Mouse (Mus musculus) kidney, adult 8-10 months (tissue): ENCODE measurements around the gene Wscd2.

Experiments used
- DNase-seq, 2 experiments: peaks; one replicate each; pipeline ENCODE4 v3.0.0; 2022

The Wscd2 gene

DNA sequence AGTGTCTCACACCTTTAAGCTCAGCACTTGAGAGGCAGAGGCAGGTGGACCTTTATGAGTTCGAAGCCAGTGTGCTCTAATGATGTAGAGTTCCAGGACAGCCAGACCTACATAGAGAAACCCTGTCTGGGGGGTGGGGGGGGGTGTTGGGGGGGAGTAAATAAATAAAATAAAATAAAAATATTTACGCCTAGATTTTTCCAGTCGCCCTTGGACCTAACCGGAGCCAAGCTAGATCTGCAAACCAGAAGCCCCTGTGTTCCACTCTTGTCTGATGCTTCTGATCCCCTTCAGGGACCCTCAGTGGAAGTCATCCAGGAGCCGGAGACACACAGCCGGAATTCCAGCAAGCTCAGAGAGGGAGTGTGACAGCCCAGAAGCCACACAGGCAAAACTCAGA lies at the start of gene Wscd2:
Wscd2 (plus strand) TSS at position 301 of the 400 bp plus-strand sequence.
- DNase-seq: no peak

DNA sequence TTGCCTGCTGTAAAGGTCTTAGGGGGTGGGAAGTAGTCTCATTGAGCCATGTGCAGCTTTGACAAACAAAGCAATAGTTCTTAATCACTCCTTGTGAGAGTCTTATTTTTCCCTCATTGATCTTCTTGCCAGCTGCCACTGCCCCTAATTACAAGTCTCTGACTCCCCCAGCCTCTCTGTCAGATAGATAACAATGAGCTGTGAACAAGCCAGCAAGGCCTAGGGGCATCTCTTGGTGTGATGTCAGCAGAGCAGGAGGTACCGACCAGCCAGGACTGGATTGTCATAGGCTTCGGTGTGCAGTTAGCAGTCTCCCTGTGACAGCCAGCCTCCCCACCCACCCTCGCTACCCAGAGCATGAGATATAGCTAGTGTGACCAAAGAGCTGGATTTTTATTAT lies 48.0 kb upstream of the Wscd2 start:
- no peak for DNase-seq

DNA sequence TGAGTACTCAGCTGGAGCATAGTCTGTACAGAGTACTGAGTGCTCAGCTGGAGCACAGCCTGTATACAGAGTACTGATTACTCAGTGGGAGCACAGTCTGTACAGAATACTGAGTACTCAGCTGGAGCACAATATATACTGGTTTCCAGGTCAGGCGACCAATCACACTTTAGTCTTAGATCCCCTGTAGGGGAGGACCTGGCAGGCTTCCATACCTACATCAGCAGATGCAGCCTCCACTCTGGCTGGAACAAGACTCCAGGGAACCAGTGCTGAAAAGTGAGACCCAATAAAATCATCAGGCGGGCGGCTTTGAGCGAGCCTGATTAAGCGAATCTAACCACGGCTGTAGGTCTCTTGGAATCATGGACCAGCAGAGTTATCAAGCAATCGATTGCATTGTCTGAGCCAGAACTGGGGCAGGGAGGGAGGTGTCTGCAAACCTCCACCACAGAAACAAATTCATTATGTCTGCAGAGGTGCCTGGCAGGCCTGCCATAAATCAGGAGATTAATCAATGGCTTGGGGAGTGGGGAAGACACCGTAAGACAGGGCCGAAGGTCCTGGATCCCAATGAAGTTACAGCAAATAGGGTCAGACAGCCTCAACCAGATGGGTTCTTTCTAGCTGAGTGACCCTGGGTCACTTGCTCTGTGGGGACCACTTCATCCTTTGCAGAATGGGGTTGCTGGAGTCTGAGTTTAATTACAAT lies 42.0 kb upstream of the Wscd2 start:
- no peak for DNase-seq

DNA sequence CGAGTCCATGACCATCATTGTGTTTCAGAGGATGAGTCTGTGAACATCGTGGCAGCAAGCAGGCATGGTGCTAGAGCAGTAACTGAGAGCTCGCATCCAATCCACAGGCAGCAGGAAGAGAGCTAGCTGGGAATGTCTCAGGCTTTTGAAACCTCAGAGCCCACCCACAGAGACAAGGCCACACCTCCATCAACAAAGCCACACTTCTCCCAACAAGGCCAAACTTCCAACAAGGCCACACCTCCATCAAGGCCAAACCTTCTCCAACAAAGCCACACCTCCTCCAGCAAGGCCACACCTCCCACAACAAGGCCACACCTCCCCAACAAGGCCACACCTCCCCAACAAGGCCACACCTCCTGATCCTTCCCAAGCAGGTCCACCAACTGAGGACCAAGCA lies 40.8 kb upstream of the Wscd2 start:
- DNase-seq: no peak

DNA sequence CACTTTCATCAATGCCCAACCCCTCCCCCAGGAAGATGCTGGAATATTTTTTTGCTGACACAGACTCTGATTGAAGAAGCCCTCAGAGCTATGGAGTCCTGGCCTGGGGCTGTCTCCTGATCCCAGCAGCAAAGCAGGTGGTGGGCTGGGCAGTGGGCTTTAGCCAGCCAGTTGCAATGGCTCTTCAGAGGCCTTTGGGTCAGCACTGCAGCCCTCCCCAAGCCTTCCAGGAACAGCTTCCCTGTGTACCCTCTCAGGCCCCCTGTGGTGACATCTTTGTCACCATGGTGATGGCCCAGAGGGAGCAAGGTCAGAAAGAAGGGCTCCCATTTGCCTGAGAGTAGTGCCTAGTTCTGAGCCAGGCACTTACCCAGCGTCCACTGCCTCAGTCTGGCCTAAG lies 37.4 kb upstream of the Wscd2 start:
- no peak for DNase-seq

DNA sequence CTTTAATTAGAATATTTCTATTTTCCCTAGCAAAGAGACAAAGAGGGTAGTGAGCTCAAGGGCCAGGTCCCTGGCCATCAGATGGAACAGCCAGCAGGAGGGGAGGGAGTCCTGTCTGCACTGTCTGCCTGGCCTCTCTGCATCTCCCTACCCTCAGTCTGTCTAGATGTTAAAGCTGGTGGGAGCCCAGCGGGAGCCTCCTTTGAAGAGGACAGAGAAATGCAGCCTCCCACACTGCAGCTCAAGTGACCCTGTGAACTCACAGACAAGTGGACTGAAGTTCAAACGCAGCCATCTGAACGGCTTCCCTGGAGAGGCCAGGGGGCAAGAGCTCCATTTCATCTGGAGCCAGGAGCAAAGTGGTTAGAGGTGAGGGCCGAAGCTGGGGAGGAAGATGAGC lies 36.8 kb upstream of the Wscd2 start:
- DNase-seq: no peak

DNA sequence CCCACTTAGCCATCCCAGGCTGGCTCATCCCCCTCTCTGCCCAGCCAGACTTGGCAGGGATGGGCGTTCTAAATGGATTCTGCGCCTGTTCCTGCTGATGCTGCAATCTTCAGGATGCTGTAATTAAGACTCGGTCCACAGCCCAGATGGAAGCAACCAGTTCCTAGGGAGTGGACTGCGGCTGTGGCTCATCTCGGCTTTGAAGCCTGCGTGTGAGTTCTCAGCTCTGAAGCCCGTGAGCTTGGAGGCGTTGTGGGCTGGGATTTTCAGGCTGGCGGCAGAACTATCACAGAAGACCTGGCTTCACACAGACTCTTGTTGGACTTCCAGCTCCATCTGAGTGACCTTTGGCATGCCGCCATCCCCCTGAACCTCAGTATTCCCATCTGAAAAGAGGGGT lies 34.1 kb upstream of the Wscd2 start:
- DNase-seq: no peak

DNA sequence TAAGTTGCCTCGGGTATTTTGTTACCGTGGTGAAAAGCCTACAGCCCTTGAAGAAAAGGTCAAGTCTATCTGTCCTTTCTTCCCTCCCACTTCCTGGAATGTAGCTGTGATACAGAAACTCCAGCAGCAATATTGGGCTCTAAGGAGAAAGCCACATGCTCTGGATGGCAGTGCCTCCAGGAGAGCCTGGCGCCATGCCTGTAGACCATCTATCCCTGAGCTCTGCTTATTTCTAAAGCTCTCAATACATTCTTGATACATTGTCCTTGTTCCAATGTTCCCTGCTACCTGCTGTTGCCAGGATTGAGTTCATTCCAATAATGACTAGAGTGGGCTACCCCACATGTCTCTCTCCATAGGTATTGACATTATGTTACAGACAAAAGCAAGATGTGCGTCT lies 33.4 kb upstream of the Wscd2 start:
- no peak for DNase-seq

DNA sequence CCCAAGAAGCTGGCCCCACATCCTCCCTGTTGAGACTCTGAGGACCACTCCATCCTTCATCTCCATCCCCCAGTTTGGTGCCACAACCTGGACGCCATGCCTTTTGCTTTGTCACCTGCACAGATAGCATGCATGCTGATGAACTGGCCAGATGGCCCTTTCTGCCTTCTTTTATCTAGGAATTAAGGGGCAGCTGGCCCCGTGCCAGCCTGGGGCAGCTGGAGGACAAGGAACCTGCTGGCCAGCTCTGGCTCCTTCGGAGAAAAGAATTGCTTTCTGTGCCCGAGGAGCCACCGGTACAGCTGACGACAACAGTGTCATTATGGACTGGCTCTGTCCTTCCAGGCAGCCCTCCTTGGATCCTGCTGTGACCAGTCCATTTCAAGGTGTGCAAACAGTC lies 32.9 kb upstream of the Wscd2 start:
- no peak for DNase-seq

DNA sequence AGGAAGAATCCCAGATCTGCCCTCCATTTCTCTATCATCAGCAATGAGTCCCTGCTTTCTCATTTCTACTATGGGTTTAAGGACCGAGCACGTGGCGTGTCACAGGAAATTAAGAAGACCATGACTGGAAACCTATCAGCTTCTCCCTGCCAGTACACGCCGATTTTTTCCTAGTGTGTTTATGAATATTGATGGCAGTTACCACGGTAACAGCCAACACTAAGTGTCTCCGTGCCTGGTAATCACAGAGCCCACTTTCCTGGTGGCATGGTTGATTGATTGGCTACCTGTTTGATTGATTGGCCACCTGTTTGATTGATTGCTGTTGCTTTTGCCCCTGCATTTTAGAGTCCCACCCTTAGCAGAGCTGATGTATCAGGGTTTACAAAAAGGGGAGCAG lies 30.2 kb upstream of the Wscd2 start:
- DNase-seq: no peak

DNA sequence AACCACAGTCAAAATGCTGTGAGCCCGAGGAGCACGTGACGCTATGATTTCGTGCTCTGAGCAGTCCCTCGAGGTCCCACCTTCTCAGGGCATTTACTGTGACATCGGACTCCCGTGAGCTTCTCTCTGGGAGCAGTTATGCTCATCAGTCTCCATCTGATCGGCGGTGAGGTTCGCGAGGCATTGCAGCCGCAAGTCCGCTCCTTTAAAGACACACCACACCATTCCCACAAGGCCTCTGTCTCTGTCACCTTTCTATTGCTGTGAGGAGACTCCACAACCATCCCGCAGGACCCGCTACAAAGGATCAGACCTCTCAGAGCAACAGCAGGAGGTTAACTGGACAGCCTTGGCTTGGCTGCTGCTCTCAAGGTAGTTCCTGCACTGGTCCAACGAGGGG lies 28.6 kb upstream of the Wscd2 start:
- no peak for DNase-seq

DNA sequence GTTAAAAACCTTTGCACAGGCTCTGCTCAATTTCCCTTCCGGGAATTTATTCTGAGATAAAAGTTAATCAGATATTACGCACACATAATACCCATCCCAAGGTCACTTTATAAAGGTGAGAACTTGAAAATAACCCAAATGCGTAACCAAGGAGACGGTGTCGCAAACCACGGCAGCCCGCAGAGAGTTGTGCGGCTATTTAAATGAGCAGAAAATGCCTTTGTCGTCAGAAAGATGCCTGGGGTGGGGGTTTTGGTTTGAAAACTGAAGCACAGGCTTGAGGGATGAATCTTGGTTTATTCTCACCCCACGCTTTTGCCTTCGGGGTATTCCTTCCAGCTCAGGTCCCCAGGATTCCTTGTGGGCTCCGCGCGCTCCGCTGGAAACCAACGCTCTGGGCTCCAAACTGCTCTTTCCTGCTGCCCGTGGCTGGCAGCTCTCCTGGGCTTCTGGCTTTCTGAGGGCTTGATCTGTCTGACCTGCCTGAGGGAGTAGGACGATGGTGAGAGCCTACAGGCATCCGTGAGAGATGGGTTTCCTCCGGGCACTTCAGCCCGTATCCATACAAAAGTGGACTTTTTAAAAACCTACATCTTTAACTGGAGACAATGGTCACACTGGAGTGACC lies 28.0 kb upstream of the Wscd2 start:
- no peak for DNase-seq

DNA sequence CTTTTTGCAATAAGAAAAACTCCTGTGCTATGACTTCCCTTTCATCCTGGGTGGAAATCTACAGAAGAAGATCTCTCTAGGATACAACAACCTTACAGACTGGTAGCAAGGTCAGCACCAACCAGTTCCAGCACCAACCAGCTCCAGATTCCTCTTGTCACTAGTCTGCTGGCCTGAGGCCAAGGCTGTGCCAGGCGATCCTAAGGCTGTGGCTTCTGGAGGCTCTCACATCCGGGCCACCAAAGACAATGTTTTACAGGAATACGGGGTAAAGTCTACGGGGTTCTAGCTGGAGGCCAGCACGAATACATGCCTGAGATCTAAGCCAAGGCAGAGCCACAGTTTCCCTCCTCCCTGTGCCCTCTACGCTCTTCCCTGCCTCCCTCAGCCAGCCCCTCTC lies 25.4 kb upstream of the Wscd2 start:
- peak; percentile 71 to 75 for DNase-seq

DNA sequence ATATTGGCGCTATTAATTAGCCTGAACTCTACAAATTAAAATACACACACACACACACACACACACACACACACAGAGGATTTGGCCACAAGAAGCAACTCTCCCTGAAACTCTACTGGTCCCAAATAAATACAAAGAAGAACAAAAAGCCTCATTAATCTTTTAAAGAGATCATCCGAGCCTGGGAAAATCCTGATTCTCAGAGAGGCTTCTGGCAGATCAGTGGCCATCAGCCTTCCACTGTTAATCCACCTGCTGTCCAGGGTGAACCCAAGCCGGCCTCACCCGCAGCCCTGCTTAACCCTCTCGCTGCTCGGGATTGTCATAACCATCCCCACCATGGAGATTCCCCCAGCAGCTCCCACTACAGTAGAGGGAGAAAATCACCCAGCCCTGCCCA lies 23.6 kb upstream of the Wscd2 start:
- DNase-seq: no peak

DNA sequence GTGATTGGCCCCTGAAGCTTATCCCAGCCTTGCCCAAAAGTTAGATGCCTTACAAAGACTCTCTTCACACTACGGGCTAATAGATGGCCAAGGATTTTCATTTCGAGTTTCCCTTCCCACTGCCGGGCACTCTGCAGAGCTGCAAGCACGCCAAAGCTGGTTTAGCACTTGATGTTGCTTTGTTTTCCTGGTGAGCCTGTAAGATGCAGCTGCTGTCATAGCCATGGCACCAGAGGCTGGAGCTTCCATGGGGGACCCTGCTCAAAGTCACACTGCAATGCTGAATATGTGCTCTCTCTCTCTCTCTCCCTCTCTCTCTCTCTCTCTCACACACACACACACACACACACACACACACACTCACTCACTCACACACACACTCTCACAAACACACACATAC lies 23.1 kb upstream of the Wscd2 start:
- DNase-seq: no peak

DNA sequence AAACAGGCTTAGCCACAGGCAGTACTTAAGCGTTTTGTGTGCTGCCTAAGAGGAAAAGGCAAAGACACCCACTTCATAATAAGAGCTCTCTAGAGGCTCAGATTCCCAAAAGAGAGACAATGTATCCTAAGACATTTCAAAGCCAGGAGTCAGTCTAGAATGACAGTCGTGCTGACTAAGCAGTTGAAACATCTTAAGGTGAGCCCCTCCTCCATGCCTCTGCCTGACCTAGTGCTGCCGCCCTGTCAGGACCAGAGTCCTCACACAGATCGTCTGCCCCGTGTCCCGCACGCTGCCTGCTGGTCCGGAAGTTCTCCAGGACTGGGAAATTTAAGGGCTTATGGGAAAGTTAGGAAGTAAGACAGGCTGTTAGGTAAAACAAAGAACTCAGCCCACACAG lies 22.4 kb upstream of the Wscd2 start:
- no peak for DNase-seq

DNA sequence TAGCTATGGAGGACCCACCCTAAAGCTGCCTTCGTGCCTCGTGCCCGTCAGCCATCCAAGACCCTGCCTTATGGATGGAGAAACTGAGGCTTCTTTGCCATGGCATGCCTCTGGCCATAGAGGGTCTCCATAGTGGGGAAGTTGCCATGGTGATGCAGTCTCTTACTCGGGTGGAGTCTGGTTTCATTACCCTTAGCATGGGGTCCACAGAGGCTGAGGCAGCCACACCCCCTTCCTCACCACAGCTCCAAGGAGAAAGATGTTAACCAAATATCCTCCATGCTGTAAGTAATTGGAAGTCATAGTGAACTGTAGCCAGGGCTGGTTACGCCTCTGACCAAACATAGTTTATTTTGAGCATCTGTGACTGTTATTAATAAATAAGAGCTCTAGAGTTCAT lies 21.5 kb upstream of the Wscd2 start:
- no peak for DNase-seq

DNA sequence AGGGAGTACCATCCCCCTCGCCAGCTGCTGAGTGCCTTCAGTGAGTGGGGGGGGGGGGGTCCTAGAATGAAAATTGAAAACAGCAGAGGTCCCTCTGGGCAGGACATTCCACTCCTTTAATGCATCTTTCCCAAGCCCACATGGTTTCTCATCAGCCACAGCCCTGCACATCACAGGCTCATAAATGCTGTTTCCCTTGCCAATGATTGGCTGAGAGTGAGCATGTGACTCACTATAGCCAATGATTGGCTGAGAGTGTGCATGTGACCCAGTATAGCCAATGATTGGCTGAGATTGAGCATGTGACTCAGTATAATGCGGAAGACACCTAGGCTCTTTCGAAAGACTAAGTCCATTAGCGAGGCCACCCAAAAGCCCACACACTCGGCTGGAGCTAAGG lies 20.9 kb upstream of the Wscd2 start:
- no peak for DNase-seq

DNA sequence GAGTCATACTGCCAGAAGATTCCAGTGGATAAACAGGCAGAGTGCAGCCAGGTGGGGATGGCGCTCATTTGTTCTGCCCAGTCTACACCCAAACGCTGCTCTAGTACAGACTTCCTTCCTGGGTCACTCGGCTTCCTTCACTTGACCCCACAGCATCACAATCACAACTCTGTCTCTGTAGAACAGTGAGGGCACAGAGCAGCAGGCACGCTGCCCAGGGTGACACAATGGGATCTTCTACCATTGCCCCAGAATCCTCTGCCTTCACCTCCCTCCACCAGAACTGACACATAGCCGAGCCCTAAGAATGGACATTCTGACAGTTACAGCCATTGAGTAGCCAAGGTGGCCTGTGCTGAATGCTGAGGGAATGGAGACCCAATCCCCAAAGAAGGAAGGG lies 20.3 kb upstream of the Wscd2 start:
- DNase-seq: no peak

DNA sequence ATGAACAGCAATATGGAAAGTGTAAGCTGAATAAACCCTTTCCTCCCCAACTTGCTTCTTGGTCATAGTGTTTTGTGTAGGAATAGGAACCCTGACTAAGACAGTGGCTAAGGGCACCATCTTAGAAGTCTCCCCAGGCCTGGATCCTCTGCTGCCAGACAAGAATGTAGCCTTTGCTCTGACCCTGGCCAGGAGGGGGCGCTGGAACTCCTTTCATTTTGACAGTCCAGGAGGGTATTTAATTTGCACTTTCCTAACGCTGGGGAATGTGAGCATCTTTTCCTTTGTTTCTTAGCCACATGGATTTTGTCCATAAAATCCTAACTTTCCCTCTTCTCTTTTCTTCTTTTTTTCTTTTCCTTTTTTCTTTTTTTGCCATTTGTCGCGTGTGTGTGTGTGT lies 18.7 kb upstream of the Wscd2 start:
- DNase-seq: peak; percentile 24 to 68

DNA sequence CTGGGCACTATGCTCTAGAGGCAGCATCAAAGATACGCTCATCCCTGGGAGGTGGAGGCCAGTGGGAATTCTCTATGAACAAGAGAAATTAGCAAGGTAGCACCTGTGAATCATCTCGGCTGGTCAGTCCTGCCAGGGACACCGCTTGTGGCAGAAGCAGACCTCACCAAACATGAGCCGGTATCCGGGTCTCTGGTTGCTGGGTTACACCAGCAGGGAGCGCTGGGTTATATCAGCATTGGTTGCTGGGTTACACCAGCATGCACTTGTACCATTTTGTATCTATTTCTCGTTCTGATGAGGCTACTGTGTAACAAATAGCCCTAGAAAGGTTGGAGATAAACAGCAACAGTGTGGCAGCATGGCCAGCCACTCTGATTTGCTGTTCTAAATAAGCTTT lies 17.8 kb upstream of the Wscd2 start:
- no peak for DNase-seq

DNA sequence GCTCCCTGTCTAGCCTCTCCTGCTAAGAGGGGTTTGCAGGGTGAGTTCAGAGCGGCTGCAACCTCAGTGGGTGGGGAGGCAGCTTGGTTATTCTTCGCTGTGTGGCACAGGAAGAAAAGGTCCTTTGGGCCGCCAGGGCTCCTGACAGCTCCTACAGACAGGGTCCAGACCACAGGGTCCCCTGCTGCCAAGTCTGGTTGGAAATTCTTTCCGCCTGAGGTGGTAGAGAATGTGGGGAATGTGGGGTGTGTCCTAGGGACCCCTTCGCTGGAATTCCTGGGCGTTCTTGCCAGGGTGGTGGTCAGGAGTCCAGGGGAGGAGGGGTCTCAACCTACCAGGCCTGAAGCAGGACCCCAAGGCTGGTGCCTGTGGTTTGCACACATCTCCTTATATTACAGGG lies 13.3 kb upstream of the Wscd2 start:
- DNase-seq: no peak

DNA sequence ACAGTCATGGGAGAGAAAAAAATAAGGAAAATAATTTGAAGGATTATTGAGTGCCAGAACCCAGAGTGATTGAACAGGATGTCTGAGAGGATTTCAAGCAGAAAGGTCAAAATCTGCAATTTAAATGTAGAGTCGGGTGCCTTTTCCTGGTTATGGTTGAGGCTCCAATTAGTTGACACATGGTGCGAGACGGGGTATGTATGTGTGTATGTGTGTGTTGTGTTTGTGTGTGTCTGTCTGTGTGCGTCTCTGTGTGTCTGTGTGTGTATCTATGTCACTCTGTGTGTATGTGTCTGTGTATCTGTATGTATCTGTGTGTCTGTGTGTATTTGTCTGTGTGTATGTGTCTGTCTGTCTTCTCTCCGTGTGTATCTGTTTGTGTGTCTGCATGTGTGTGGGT lies 11.1 kb upstream of the Wscd2 start:
- peak in 1 of 2 experiments; percentile 24 for DNase-seq

DNA sequence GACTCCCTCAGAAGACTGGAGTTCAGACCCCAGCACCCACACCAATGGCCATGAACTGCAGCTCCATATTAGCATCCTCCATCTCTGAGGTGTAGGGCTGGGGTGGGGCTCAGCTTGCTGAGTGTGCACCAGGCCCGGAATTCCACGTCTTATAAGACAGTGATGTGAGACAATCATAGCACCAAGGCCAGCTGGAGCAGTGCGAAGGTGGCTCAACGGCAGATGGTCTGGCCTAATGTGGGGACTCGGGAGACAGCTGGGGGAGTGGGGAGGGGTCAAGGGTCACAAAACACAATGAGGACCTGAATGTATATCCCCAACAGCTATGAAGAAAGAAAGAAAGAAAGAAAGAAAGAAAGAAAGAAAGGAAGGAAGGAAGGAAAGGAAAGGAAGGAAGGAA lies 9.7 kb upstream of the Wscd2 start:
- no peak for DNase-seq

DNA sequence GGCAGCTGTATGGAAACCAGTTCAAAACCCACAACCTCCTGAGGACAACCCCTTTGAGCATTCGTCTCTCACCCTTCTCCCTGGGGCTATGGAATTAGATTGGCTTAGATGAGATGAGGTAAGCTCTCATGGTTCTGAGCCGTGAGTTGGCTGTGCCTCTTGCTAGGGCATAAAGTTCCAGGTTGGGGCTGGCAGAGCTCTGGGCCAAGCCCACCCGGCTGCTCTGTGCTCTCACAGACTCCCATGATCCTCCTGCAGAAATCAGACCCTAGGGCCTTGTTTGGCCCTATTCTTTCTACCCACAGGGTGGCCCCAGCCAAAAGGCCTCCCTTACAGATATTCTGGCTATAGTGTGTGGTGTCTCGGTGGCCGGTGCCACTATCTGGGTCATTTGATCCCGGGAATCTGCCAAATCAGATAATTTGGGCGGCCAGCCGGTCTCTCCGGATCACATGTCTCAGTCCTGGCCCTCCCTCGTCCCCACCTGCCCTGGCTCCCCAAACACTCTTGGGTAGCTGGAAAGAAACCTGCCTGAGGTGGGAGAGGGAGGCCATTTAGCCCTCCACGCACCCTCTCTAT lies 4.5 kb upstream of the Wscd2 start:
- DNase-seq: no peak
